Mouse (Mus musculus) left cerebral cortex, postnatal 25 days (tissue): ENCODE data around the gene Fam72a. TPM values are rescaled to one million over a fixed set of nuclear protein-coding genes. Genes with fewer than 3 reads are reported as not detected.

Source experiments
- DNase-seq, 2 experiments: peaks; one replicate each; pipeline ENCODE4 v3.0.0; 2022; ENCODE audit warnings: low spot score in 2 of 2, mixed read lengths in 1 of 2
- intact Hi-C: fragments of 180-260 bp; cut with DNase I; formaldehyde crosslinking; loops from one replicate; pipeline ENCODE4 v1.15.1; 2025
- total RNA-seq, 2 experiments: library from RNA; stranded (reverse); gene quantifications; 2 replicates each; pipeline ENCODE4 v1.2.3; 2021

The Fam72a gene
- total RNA-seq, 2 experiments from 2014 or later: 1.1 to 1.2 TPM

- DNase-seq: peak; percentile 47 to 57
- intact Hi-C loops: loop anchor here (5.0 kb wide), 3 partner anchors 93 to 233 kb away; no protein-coding TSS in a partner anchor
These were observed 2.0 kb upstream of the Fam72a start for GRCm38 (mm10) chr1:131525586-131526271.

GRCm38 (mm10) chr1:131526371-131527270 is 1.1 kb upstream of the Fam72a start:
- intact Hi-C loops: loop anchor here (5.0 kb wide), 3 partner anchors 94 to 234 kb away; no protein-coding TSS in a partner anchor
- DNase-seq: peak; percentile 65 to 69

GRCm38 (mm10) chr1:131528081-131528507 is 391 bp downstream of the Fam72a start:
- peak; percentile 26 to 43 for DNase-seq
- intact Hi-C loops: loop anchor here (5.0 kb wide), 3 partner anchors 96 to 236 kb away; no protein-coding TSS in a partner anchor

- intact Hi-C loops: loop anchor here (5.0 kb wide), 3 partner anchors 96 to 236 kb away; no protein-coding TSS in a partner anchor
- DNase-seq: no peak
These were observed 961 bp downstream of the Fam72a start for GRCm38 (mm10) chr1:131528561-131529166.

GRCm38 (mm10) chr1:131539771-131540170 is 12.1 kb downstream of the Fam72a start:
- intact Hi-C loops: no loop called here
- DNase-seq: no peak

- intact Hi-C loops: no loop called here
- no peak for DNase-seq
These were observed 13.1 kb downstream of the Fam72a start for GRCm38 (mm10) chr1:131540795-131541194.

GRCm38 (mm10) chr1:131541431-131541830 is 13.7 kb downstream of the Fam72a start:
- no peak for DNase-seq
- intact Hi-C loops: no loop called here

GRCm38 (mm10) chr1:131541903-131542302 is 14.2 kb downstream of the Fam72a start:
- intact Hi-C loops: no loop called here
- no peak for DNase-seq

- DNase-seq: peak; percentile 30 to 67
- intact Hi-C loops: no loop called here
These were observed 16.3 kb downstream of the Fam72a start for GRCm38 (mm10) chr1:131543886-131544565.

- intact Hi-C loops: loop anchor here (5.0 kb wide), 1 partner anchor 215 kb away; no protein-coding TSS in a partner anchor
These were observed 19.3 kb downstream of the Fam72a start for GRCm38 (mm10) chr1:131546798-131547690.

GRCm38 (mm10) chr1:131548494-131549365 is 21.0 kb downstream of the Fam72a start:
- peak; percentile 51 to 79 for DNase-seq
- intact Hi-C loops: loop anchor here (1.0 to 5.0 kb wide), 2 partner anchors 110 to 214 kb away; no protein-coding TSS in a partner anchor

More at GRCm38 (mm10) chr1:131546798-131547690, 19.3 kb downstream of the Fam72a start:
- peak in 1 of 2 experiments; percentile 32 for DNase-seq

- no peak for DNase-seq
- intact Hi-C loops: loop anchor here (10.0 kb wide), 1 partner anchor 367 kb away; no protein-coding TSS in a partner anchor
These were observed 24.3 kb downstream of the Fam72a start for GRCm38 (mm10) chr1:131551956-131552355.

GRCm38 (mm10) chr1:131553428-131553827 is 25.7 kb downstream of the Fam72a start:
- no peak for DNase-seq
- intact Hi-C loops: loop anchor here (10.0 kb wide), 1 partner anchor 369 kb away; no protein-coding TSS in a partner anchor

- DNase-seq: peak; percentile 82 to 91
- intact Hi-C loops: loop anchor here (2.0 to 10.0 kb wide), 2 partner anchors 264 to 370 kb away; no protein-coding TSS in a partner anchor
These were observed 27.5 kb downstream of the Fam72a start for GRCm38 (mm10) chr1:131555042-131555812.

GRCm38 (mm10) chr1:131560500-131560899 is 32.8 kb downstream of the Fam72a start:
- intact Hi-C loops: no loop called here
- DNase-seq: no peak

- DNase-seq: no peak
- intact Hi-C loops: no loop called here
These were observed 34.4 kb downstream of the Fam72a start for GRCm38 (mm10) chr1:131562081-131562480.
